Mouse (Mus musculus): ENCODE measurements around the gene Ccdc40.

GRCm38 (mm10) chr11:119188389-119188788 lies 40.0 kb upstream of the Ccdc40 start:
- TF ChIP-seq CTCF (IDR thresholded peaks at IDR 0.05; ENCODE audit: borderline replicate concordance, insufficient read depth, low read length), result no peak
- no peak for TF ChIP-seq POLR2A (IDR thresholded peaks at IDR 0.05; ENCODE audit: low read depth, low read length)
